Mouse (Mus musculus) left cerebral cortex, postnatal 10 days (tissue): ENCODE measurements around the gene Hist1h2ab. TPM values are rescaled to one million over a fixed set of nuclear protein-coding genes. Genes with fewer than 3 reads are reported as not detected.
"Not testable (repeated sequence)": the region's sequence is repeated elsewhere in the genome, so short reads cannot be mapped to it uniquely, and the experiment has no call there.

Experiments used
- DNase-seq, 2 experiments: peaks; one replicate each; pipeline ENCODE4 v3.0.0; 2021 to 2022; ENCODE audit warnings: low spot score in 2 of 2, mixed read lengths in 1 of 2; ENCODE audit errors: extremely low spot score in 1 of 2
- intact Hi-C: fragments of 180-260 bp; cut with DNase I; formaldehyde crosslinking; loops from one replicate; pipeline ENCODE4 v1.15.1; 2025
- microRNA-seq: library from miRNA; unstranded; fragments of <30 nt; microRNA quantifications from one replicate; pipeline ENCODE4 v1.2.0, GENCODE M21; 2022
- total RNA-seq, 2 experiments: library from RNA; stranded (reverse); gene quantifications; 2 replicates each; pipeline ENCODE4 v1.2.3; 2021

Hist1h2ab gene
- total RNA-seq, 2 experiments from 2014 or later, result 43.9 to 44.2 TPM

DNA sequence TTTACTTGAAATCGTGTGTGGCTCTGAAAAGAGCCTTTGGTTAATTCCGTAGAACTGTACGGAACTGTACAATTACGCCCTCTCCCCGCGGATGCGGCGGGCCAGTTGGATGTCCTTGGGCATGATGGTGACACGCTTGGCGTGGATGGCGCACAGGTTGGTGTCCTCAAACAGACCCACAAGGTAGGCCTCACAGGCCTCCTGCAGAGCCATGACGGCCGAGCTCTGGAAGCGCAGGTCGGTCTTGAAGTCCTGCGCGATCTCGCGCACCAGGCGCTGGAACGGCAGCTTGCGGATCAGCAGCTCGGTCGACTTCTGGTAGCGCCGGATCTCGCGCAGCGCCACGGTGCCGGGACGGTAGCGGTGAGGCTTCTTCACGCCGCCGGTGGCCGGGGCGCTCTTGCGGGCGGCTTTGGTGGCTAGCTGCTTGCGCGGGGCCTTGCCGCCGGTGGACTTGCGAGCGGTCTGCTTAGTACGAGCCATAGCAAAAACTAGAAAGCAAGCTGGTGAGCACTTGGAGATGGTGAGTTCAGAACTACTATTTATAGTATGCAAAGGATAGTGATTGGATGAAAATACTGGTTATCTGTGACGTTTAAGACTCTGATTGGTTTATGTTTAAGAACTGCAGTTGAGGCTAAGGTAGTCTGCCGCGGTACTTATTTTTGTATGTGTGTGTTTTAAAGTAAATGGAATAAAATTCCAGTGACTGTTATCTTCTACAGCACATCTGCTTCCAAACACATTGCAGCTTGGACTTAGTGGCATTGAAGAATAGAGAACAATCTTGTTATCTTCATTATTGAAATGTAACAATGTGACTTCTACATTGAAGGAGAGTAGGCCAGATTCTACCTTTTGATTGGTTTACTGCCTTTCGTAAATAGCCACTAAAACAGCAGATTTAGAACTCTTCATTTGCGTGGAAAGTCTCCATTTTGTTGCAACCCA lies 11.2 kb downstream of the Hist1h2ab start, which contains the start of gene Hist1h3a:
TSS of gene Hist1h3a (minus strand) at position 516 of the 951 bp plus-strand sequence.
- intact Hi-C loops, result not testable (repeated sequence)
- peak; percentile 46 to 71 for DNase-seq

DNA sequence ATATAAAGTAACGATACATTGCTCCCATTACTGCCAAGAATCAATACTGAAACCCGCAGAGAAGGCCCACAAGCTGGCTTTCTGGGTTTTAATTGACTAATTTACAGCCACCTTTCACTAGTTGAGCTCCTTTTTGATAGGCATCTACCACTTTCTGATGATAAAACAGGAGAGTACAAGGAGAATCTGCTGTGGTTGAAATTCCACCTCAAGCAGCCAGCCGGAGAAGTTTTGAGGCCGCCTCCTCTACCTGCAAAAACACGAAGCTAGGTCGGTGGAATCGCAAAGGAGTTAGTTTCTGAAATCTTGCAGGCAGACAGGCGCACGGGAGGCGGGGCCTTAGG lies 12.3 kb downstream of the Hist1h2ab start:
- DNase-seq, result no peak
- intact Hi-C loops, result no loop called here

DNA sequence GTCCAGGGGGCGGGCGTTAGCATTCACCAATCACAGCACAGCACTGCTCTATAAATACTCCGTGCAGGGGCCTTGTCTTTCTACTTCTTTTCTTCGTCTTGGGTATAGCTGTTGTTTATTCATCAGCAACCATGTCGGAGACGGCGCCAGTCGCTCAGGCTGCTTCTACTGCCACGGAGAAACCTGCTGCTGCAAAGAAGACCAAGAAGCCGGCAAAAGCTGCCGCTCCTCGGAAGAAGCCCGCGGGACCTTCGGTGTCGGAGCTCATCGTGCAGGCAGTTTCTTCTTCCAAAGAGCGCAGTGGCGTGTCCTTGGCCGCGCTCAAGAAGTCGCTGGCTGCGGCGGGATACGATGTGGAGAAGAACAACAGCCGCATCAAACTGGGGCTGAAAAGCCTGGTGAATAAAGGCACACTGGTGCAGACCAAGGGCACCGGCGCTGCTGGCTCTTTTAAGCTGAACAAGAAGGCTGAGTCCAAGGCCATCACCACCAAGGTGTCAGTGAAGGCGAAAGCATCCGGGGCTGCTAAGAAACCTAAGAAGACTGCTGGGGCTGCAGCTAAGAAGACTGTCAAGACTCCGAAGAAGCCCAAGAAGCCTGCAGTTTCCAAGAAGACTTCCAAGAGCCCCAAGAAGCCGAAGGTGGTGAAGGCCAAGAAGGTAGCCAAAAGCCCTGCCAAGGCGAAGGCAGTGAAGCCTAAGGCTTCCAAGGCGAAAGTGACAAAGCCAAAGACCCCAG lies 12.8 kb downstream of the Hist1h2ab start, which contains the start of gene Hist1h1a:
TSS of gene Hist1h1a (plus strand) at position 81 of the 738 bp plus-strand sequence.
- intact Hi-C loops, result no loop called here

DNA sequence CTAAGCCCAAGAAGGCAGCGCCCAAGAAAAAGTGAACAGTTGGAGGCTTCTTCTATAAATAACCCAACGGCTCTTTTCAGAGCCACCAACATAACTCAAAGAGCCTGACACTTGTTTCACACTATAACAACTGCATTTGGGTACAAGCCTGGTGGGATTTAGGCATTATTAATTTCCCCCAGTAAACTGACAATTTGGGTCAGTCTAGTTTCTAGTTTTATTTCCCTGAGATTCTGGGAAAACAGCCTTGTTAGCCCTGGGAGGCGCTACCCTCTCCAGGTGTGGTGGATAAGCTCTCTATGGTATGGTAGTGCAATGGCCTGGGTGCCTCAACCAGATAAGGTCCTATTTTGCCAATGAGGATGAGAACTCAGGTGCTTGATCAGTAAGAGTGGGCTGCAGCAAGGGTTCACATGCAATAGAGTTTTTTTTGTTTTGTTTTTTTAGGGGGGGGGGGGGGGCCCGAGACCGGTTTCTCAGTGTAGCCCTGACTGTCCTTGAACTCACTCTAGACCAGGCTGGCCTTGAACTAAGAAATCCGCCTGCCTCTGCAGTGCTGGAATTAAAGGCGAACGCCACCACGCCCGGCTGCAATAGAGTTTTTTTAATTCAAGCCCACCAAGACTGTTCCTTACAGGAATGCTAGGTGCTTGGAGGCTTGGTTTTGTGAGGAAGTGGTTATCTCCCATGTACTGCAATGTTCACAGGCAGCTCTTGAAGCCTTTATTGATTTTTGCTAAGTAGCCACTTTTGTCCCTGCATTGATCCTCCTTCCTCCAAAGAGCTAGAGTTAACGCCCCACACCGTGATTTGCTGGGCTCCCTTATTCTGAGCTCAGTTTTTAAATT lies 13.6 kb downstream of the Hist1h2ab start:
- DNase-seq, result no peak
- intact Hi-C loops, result no loop called here

More for the DNA sequence above, 12.8 kb downstream of the Hist1h2ab start, which contains the start of gene Hist1h1a:
- DNase-seq, result peak; percentile 85 to 90

DNA sequence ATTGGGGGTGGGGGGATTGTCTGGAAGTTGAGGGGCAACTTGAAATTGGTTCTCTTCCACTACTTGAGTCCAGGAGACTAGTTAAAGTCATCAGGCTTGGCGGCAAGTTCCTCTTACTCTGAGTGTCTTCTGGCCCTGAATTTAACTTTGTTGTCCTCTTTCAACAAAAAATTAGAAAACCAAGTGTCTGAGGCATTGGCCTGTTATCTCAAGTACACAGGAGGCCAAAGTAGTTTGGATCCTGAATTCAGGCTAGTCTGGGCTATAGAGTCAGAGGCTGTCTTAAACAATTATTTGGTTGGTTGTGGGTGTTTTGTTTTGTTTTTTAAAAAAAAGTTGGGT lies 14.2 kb downstream of the Hist1h2ab start:
- no peak for DNase-seq
- intact Hi-C loops, result no loop called here

DNA sequence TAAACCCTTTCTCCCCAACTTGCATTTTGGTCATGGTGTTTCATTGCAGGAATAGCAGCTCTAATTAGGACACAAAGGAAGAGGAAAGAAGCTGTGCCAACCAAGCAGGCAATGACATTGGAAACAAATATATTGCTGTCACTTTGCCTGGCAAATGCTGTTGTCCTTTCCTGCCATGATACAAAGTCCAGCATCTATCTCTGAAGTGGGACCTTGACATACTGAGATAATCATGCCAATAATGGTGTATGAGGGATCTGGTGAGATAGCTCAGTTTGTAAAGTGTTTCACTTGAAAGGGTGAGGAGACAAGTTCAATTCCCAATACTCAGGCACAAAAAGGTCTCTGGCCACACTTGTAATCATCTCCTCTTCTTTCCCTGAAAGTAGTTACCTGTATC lies 15.8 kb downstream of the Hist1h2ab start:
- no peak for DNase-seq
- intact Hi-C loops, result no loop called here

DNA sequence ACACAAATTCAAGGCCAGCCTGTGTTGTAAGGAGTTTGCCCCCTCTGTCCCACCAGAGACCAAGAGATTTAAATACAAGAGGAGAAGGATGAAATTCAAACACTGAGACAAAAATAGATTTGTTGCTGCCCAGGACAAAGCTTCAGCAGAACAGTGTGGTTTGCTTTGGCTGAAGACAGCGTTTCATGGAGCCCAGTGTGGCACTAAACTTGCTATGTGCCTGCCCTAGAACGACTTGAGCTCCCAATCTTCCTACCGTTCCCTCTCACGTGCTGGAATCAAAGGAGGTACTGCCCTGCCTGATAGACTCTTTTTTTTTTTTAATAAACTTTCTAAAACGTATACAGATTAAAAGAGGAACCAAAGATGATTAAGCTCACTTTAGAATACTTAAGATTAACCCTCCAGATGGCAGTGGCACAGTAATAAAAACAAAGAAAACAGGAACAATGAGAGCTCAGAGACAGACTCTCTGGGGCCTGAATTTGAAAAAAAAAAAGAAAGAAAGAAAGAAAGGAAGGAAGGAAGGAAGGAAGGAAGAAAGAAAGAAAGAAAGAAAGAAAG lies 18.0 kb downstream of the Hist1h2ab start:
- intact Hi-C loops, result no loop called here
- no peak for DNase-seq

DNA sequence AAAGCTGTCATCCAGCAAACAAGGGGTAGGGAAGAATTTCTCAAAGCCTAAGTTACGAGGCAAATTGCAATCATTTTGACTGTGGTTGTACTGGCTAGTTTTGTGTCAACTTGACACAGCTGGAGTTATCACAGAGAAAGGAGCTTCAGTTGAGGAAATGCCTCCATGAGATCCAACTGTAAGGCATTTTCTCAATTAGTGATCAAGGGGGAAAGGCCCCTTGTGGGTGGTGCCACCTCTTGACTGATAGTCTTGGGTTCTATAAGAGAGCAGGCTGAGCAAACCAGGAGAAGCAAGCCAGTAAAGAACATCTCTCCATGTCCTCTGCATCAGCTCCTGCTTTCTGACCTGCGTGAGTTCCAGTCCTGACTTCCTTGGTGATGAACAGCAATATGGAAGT lies 18.7 kb downstream of the Hist1h2ab start, which contains the start of gene Trim38:
TSS of gene Trim38 (plus strand) at position 301 of the 400 bp plus-strand sequence.
- intact Hi-C loops, result not testable (repeated sequence)

DNA sequence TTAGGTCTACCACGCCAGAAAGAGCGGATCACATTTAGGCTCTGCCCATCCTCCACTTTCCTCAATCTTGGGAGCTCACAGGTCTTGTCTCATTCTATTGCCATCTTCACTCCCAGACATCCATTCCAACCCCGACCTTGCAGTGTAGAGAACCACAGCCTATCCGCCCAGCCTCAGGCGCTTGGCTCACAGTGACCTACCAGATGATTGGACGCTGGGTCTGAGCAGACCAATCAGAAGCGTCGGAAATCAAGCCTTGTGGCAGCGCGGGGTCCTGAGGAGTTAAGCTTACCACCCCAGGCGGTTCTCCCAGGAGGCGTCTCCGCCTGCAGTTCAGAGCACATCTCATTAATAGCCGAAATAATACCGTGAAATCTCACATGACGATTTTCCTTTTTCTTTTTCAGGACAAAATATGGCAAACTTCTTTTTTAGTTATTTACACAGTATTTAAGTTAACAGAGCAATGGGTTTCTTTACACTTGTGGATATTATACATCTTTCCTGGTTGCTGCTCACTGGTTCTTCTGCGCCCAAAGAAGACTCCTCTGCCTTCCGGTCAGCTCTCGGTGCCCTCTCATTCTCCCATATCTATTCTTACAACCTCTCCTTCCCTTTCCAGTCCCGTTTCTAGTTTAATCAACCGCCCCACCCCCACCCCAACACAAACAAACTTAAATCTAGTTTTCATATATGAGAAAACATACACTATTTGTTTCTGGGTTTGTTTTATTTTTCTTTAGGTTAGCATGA lies 21.8 kb downstream of the Hist1h2ab start:
- intact Hi-C loops, result no loop called here
- DNase-seq, result peak; percentile 47 to 64

More for the DNA sequence above, 18.7 kb downstream of the Hist1h2ab start, which contains the start of gene Trim38:
- DNase-seq, result not testable (repeated sequence)

DNA sequence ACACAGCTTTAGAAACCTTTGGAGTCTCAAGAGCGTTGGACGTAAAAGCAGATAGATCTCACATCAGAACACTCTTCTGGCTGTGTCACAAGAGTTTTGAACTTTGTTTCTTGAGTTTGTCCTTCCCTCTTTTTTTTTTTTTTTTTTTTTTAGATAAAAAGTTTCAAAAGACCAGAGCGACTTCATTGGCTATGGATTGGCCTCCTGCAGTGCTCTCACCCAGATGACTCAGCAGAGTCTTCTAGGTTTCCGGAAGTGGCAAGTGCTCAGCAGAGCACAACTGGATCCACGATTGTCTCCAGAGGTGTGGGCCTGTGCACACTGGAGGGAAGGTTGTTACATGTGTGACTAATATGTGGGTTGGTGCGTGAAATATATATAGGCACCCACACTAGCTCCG lies 27.4 kb downstream of the Hist1h2ab start:
- DNase-seq, result no peak
- intact Hi-C loops, result no loop called here

DNA sequence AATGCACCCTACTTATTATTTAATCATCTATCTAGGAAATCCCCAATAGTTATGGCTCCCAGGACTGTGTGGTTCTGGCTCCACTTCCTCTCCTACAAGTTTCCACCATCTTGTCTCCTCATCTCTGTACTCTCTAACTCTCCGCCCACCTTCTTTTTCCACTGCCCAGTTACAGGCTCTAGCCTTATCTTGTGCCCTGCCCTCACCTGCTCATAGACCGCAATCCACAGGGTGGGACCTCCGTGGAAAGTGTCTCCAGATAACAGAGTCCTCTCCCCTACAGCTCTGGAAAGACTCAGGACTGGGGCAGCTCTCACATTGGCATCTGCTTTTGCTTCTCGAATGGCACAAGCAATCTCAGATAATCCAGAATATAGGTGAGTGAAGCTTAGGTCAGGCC lies 28.1 kb downstream of the Hist1h2ab start:
- intact Hi-C loops, result no loop called here
- DNase-seq, result no peak

DNA sequence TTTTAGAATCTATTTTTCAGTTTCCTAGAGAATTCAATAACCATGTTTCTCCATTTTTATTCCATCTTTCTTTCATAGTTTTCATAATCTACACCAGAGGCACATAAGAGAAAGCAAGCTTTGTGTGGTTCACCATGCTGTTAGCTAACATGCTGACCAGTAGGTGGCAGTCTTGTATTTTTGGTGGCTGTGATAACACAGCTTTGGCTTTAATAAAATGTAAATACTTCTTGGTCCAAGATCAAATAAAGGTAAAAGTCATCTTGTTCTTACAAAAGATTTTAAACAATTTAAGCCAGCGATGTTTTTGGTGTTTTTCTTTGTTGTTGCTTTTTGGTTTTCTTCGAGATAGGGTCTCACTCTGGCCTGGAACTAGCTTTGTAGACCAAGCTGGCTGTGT lies 41.6 kb downstream of the Hist1h2ab start:
- intact Hi-C loops, result no loop called here
- peak; percentile 57 to 58 for DNase-seq

DNA sequence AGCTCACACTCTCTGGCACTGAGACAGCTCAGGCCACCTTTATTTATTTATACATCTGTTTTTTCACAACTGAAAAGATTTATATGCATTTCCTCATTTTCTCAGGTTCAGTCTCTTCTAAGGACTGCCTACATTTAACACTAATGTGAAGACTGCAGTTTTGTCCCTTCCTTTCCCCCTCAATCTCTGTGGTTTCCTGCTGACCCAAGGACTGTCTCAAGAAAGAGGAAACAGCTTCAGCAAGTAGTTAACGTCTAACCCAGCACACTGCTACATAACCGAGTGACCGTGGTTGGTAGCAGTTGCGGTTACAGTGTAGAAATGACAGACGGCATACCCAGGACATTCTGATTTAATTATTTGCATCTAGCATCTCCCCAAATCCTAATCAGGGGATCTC lies 48.5 kb downstream of the Hist1h2ab start:
- DNase-seq, result no peak
- intact Hi-C loops, result no loop called here

Small RNA genes lying within 50 kb of the gene (microRNA-seq; reads per million reads assigned to microRNA genes)
- not detected for gene Gm44314
- not detected for gene Gm44484

Other genes with a start within 250 kb of the Hist1h2ab start
- 100 to 1,000 TPM; 265 to 270 TPM for gene Hist1h4h, start 220.1 kb upstream of the Hist1h2ab start, total RNA-seq
- 10 to 100 TPM; 27.0 to 28.3 TPM for gene Hist1h2af, start 217.2 kb upstream of the Hist1h2ab start, total RNA-seq
- 10 to 100 TPM in 1 of 2 experiments, 1 to 10 TPM in 1; 9.7 to 10.4 TPM for gene Hist1h3g, start 215.7 kb upstream of the Hist1h2ab start, total RNA-seq
- gene Hist1h2bh, start 207.7 kb upstream of the Hist1h2ab start, total RNA-seq, result 1 to 10 TPM; 1.4 to 1.7 TPM
- 10 to 100 TPM; 22.6 to 23.0 TPM for gene Hist1h3f, start 207.1 kb upstream of the Hist1h2ab start, total RNA-seq
- 100 to 1,000 TPM; 148 to 159 TPM for gene Hist1h4f, start 199.5 kb upstream of the Hist1h2ab start, total RNA-seq
- 1 to 10 TPM; 4.5 to 5.3 TPM for gene Hist1h1d, start 197.9 kb upstream of the Hist1h2ab start, total RNA-seq
- 10 to 100 TPM; 65.0 to 81.2 TPM for gene Hist1h3e, start 188.8 kb upstream of the Hist1h2ab start, total RNA-seq
- gene Hist1h2ae, start 179.9 kb upstream of the Hist1h2ab start, total RNA-seq, result 10 to 100 TPM in 1 of 2 experiments, 1 to 10 TPM in 1; 9.5 to 14.3 TPM
- 100 to 1,000 TPM in 1 of 2 experiments, 10 to 100 TPM in 1; 94.0 to 103 TPM for gene Hist1h2bg, start 179.7 kb upstream of the Hist1h2ab start, total RNA-seq
- 10 to 100 TPM; 38.1 to 39.3 TPM for gene Hist1h2bf, start 176.9 kb upstream of the Hist1h2ab start, total RNA-seq
- 1 to 10 TPM; 5.8 to 9.4 TPM for gene Hist1h2ad, start 176.7 kb upstream of the Hist1h2ab start, total RNA-seq
- 1 to 10 TPM; 8.4 to 9.1 TPM for gene Hist1h3d, start 175.4 kb upstream of the Hist1h2ab start, total RNA-seq
- gene Hist1h4d, start 169.5 kb upstream of the Hist1h2ab start, total RNA-seq, result 100 to 1,000 TPM; 134 to 145 TPM
- 1 to 10 TPM; 6.8 to 7.2 TPM for gene Hist1h2be, start 130.0 kb upstream of the Hist1h2ab start, total RNA-seq
- 10 to 100 TPM; 62.5 to 68.0 TPM for gene Hist1h1e, start 128.6 kb upstream of the Hist1h2ab start, total RNA-seq
- 1 to 10 TPM; 2.4 to 2.9 TPM for gene Hist1h2ac, start 67.2 kb upstream of the Hist1h2ab start, total RNA-seq
- gene Hist1h2bc, start 66.9 kb upstream of the Hist1h2ab start, total RNA-seq, result 10 to 100 TPM; 17.4 to 21.2 TPM
- not detected for gene Hist1h1t, start 55.3 kb upstream of the Hist1h2ab start, total RNA-seq
- gene Hist1h4c, start 52.7 kb upstream of the Hist1h2ab start, total RNA-seq, result 100 to 1,000 TPM in 1 of 2 experiments, 10 to 100 TPM in 1; 94.0 to 104 TPM
- gene Hfe, start 40.3 kb upstream of the Hist1h2ab start, total RNA-seq, result 1 to 10 TPM; 2.0 to 2.5 TPM
- gene Hist1h1c, start 12.3 kb upstream of the Hist1h2ab start, total RNA-seq, result 10 to 100 TPM; 75.9 to 81.0 TPM
- 10 to 100 TPM; 13.2 to 15.0 TPM for gene Hist1h3c, start 5.5 kb upstream of the Hist1h2ab start, total RNA-seq
- 10 to 100 TPM; 25.4 to 26.6 TPM for gene Hist1h2bb, start 4.4 kb upstream of the Hist1h2ab start, total RNA-seq
- gene Hist1h3b, start 1.1 kb downstream of the Hist1h2ab start, total RNA-seq, result 10 to 100 TPM; 37.4 to 47.0 TPM
- 10 to 100 TPM; 79.7 to 80.1 TPM for gene Hist1h4b, start 5.9 kb downstream of the Hist1h2ab start, total RNA-seq
- 10 to 100 TPM; 77.4 to 83.3 TPM for gene Hist1h4a, start 10.1 kb downstream of the Hist1h2ab start, total RNA-seq
- gene Hist1h3a, start 11.3 kb downstream of the Hist1h2ab start, total RNA-seq, result 10 to 100 TPM; 53.3 to 58.4 TPM
- 10 to 100 TPM; 32.9 to 36.8 TPM for gene Hist1h1a, start 12.5 kb downstream of the Hist1h2ab start, total RNA-seq
- gene Trim38, start 18.8 kb downstream of the Hist1h2ab start, total RNA-seq, result under 1 TPM; 0.36 to 0.54 TPM
- gene Slc17a2, start 55.9 kb downstream of the Hist1h2ab start, total RNA-seq, result not detected
- gene Slc17a3, start 88.3 kb downstream of the Hist1h2ab start, total RNA-seq, result under 1 TPM; 0.19 to 0.28 TPM
- not detected for gene Slc17a1, start 116.6 kb downstream of the Hist1h2ab start, total RNA-seq
- gene Slc17a4, start 163.9 kb downstream of the Hist1h2ab start, total RNA-seq, result not detected
- not detected for gene Hist1h2ba, start 183.0 kb downstream of the Hist1h2ab start, total RNA-seq
- not detected for gene Hist1h2aa, start 183.3 kb downstream of the Hist1h2ab start, total RNA-seq
- under 1 TPM; 0.64 to 0.83 TPM for gene Scgn, start 240.1 kb downstream of the Hist1h2ab start, total RNA-seq